Mouse (Mus musculus) CD4-positive naive resting alpha-beta T cell, adult 76 days (primary cell): Measurements from ENCODE around the gene Bpifb9b. TPM values are rescaled to one million over a fixed set of nuclear protein-coding genes. Genes with fewer than 3 reads are reported as not detected.

Experiments used
- total RNA-seq: library from RNA; stranded (reverse); gene quantifications from one replicate; pipeline ENCODE4 v1.2.4, GENCODE M21; 2023

The Bpifb9b gene
- not detected for total RNA-seq

DNA sequence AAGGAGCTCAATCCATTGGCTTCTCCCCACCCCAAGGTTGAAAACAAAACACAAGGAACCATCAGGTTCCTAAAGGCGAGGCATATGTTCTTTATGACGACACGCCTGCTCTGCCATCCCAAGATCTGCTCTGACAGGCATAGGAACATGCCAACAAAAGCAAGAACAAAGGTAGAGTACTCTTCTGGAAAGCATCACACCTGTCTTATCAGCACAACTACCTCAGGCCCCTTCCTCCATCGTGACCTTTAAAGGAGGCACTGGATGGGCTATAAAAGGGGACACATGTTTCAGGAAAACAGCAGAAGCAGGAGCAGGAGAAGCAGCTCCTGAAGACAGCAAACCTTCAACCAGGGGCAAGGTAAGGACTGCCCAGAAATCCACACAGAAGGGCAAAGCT, at the start of gene Bpifb9b:
Gene Bpifb9b (plus strand): TSS at position 301 of the 400 bp plus-strand sequence.

GRCm38 (mm10) chr2:154257554-154257953, 49.5 kb upstream of the Bpifb9b start, which contains the start of gene Bpifb9a:
Gene Bpifb9a (plus strand): TSS chr2:154257854.

Other genes starting within 250 kb of the Bpifb9b start
- not detected for gene Bpifa3, start 176.9 kb upstream of the Bpifb9b start, total RNA-seq
- not detected for gene Bpifa1, start 164.3 kb upstream of the Bpifb9b start, total RNA-seq
- not detected for gene Bpifa5, start 144.6 kb upstream of the Bpifb9b start, total RNA-seq
- not detected for gene Bpifb1, start 116.4 kb upstream of the Bpifb9b start, total RNA-seq
- gene Bpifb5, start 83.5 kb upstream of the Bpifb9b start, total RNA-seq: not detected
- not detected for gene Bpifb9a, start 49.4 kb upstream of the Bpifb9b start, total RNA-seq
- 19.3 TPM for gene Cdk5rap1, start 65.8 kb downstream of the Bpifb9b start, total RNA-seq
- gene Snta1, start 100.9 kb downstream of the Bpifb9b start, total RNA-seq: not detected
- gene Cbfa2t2, start 129.3 kb downstream of the Bpifb9b start, total RNA-seq: 37.5 TPM
- 1.8 TPM for gene 1700003F12Rik, start 239.9 kb downstream of the Bpifb9b start, total RNA-seq
- 1.8 TPM for gene Actl10, start 244.5 kb downstream of the Bpifb9b start, total RNA-seq